Mouse (Mus musculus) bone marrow macrophage, adult 2 months (primary cell): ENCODE measurements around the gene Dhx9.
"Not testable (repeated sequence)": the region's sequence is repeated elsewhere in the genome, so short reads cannot be mapped to it uniquely, and the experiment has no call there.

Source experiments
- CTCF ChIP-seq: IDR thresholded peaks from 2 replicates; pipeline ENCODE4 v1.5.1; 2012; ENCODE audit warnings: low read depth, mild to moderate bottlenecking, low read length, moderate library complexity
- POLR2A ChIP-seq: IDR thresholded peaks from 2 replicates; pipeline ENCODE4 v1.6.1; 2012; ENCODE audit warnings: mild to moderate bottlenecking, low read depth, low read length, borderline replicate concordance

DNA sequence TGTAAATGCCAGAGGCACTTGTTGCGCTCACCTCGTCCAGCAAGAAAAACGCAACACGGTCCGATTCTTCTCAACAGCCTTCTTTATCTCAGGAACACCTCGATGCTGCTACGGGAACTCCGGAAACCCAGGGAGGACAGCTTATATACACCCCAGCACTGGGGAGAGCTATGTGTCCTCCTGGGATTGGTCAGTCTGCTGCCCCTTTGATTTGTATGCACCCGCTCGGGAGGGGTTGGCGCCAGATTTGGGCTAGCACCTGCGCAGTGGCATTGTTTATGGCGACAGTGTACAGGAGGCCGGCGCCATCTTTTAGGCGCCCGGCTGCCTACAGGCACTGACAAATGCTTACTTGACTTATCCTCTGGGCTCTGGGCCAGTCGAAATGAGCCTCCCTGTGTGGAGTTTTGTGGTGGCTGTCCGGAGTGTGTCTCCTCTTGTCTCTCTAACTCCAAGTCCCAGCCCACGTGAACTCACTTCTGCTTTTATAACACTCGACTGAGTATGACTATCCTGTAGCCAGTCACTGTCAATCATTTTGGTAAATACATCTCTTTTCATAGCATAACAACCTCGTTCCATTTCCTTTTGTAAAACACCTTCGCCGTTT is 73.2 kb downstream of the Dhx9 start:
- TF ChIP-seq CTCF: not testable (repeated sequence)
- 0 out of 2 replicates have a peak, but pooled peaks have one; percentile 40 for TF ChIP-seq POLR2A
